Mouse (Mus musculus) gastrocnemius, adult 18-20 months (tissue): ENCODE results near the gene Nfic. TPM values are rescaled to one million over a fixed set of nuclear protein-coding genes. Genes with fewer than 3 reads are reported as not detected.
A peak's percentile ranks its signal among the peaks of the same experiment; 100 is the strongest.

Experiments
- DNase-seq: peaks from one replicate; pipeline ENCODE4 v3.0.0; 2021; ENCODE audit warnings: low spot score
- microRNA-seq: library from miRNA; unstranded; fragments of <30 nt; microRNA quantifications from one replicate; pipeline ENCODE4 v1.2.0, GENCODE M21; 2021
- total RNA-seq, 2 experiments: library from RNA; stranded (reverse); gene quantifications; 2 replicates each; pipeline ENCODE4 v1.2.3; 2021

The Nfic gene
- total RNA-seq, 2 experiments from 2014 or later, result 232 to 244 TPM

GRCm38 (mm10) chr10:81363436-81364346, 91.7 kb downstream of the Nfic start:
- DNase-seq, result no peak

- DNase-seq, result no peak
Measured at GRCm38 (mm10) chr10:81362336-81362949, 93.0 kb downstream of the Nfic start.

GRCm38 (mm10) chr10:81360721-81361120, 94.7 kb downstream of the Nfic start:
- DNase-seq, result no peak

- no peak for DNase-seq
Measured at GRCm38 (mm10) chr10:81358841-81359240, 96.6 kb downstream of the Nfic start.

GRCm38 (mm10) chr10:81358209-81358608, 97.2 kb downstream of the Nfic start:
- no peak for DNase-seq

GRCm38 (mm10) chr10:81356991-81357844, 98.2 kb downstream of the Nfic start, which contains the start of gene Mfsd12:
Gene Mfsd12 (plus strand): TSS chr10:81357491.
- DNase-seq, result peak; percentile 93

- DNase-seq, result no peak
Measured at GRCm38 (mm10) chr10:81356352-81356990, 99.0 kb downstream of the Nfic start.

- DNase-seq, result no peak
Measured at GRCm38 (mm10) chr10:81355533-81355932, 99.9 kb downstream of the Nfic start.

GRCm38 (mm10) chr10:81354738-81355477, 100.5 kb downstream of the Nfic start:
- no peak for DNase-seq

- no peak for DNase-seq
Measured at GRCm38 (mm10) chr10:81351678-81352291, 103.7 kb downstream of the Nfic start.

GRCm38 (mm10) chr10:81350351-81351063, 104.9 kb downstream of the Nfic start, which contains the start of gene Hmg20b:
Gene Hmg20b (minus strand): TSS chr10:81350480.
- peak; percentile 99 for DNase-seq

- DNase-seq, result no peak
Measured at GRCm38 (mm10) chr10:81349961-81350350, 105.5 kb downstream of the Nfic start.

- no peak for DNase-seq
Measured at GRCm38 (mm10) chr10:81349146-81349545, 106.3 kb downstream of the Nfic start.

GRCm38 (mm10) chr10:81346453-81347067, 108.9 kb downstream of the Nfic start:
- no peak for DNase-seq

Small RNA genes lying within 50 kb of the gene (microRNA-seq; reads per million reads assigned to microRNA genes)
- gene Gm25595 (not detected), gene Mir1191b (2.4 reads per million), gene Mir6913 (1.4 reads per million)

Other genes with a start within 250 kb of the Nfic start
- gene Atcay, start 224.8 kb downstream of the Nfic start, total RNA-seq, result not detected
- gene Zfr2, start 222.5 kb downstream of the Nfic start, total RNA-seq, result 1 to 10 TPM; 1.9 to 2.7 TPM
- not detected for gene Matk, start 202.7 kb downstream of the Nfic start, total RNA-seq
- 100 to 1,000 TPM; 106 to 116 TPM for gene Mrpl54, start 188.7 kb downstream of the Nfic start, total RNA-seq
- gene Apba3, start 188.7 kb downstream of the Nfic start, total RNA-seq, result 100 to 1,000 TPM; 102 to 105 TPM
- gene Tjp3, start 164.1 kb downstream of the Nfic start, total RNA-seq, result not detected
- gene Pip5k1c, start 162.7 kb downstream of the Nfic start, total RNA-seq, result 10 to 100 TPM; 19.7 to 20.4 TPM
- gene Cactin, start 134.5 kb downstream of the Nfic start, total RNA-seq, result 10 to 100 TPM; 10.1 to 10.9 TPM
- under 1 TPM; 0.16 to 0.55 TPM for gene Tbxa2r, start 126.9 kb downstream of the Nfic start, total RNA-seq
- gene Gipc3, start 112.4 kb downstream of the Nfic start, total RNA-seq, result 1 to 10 TPM in 1 of 2 experiments, under 1 TPM in 1; 0.39 to 1.4 TPM
- 10 to 100 TPM; 14.7 to 19.6 TPM for gene Hmg20b, start 105.2 kb downstream of the Nfic start, total RNA-seq
- gene Mfsd12, start 98.1 kb downstream of the Nfic start, total RNA-seq, result 1 to 10 TPM; 2.3 to 2.8 TPM
- under 1 TPM; 0.23 to 0.66 TPM for gene 4930404N11Rik, start 89.8 kb downstream of the Nfic start, total RNA-seq
- gene Fzr1, start 77.1 kb downstream of the Nfic start, total RNA-seq, result 10 to 100 TPM; 15.3 to 15.4 TPM
- 10 to 100 TPM; 41.1 to 44.1 TPM for gene Dohh, start 71.2 kb downstream of the Nfic start, total RNA-seq
- under 1 TPM; 0.57 to 0.97 TPM for gene Gm48551, start 71.2 kb downstream of the Nfic start, total RNA-seq
- under 1 TPM in 1 of 2 experiments, not detected in 1; 0.34 TPM for gene Gm48552, start 66.6 kb downstream of the Nfic start, total RNA-seq
- not detected for gene Smim24, start 62.6 kb downstream of the Nfic start, total RNA-seq
- under 1 TPM; 0.05 to 0.07 TPM for gene Celf5, start 27.1 kb upstream of the Nfic start, total RNA-seq
- 10 to 100 TPM; 41.0 to 45.8 TPM for gene Ncln, start 40.8 kb upstream of the Nfic start, total RNA-seq
- under 1 TPM; 0.71 to 0.78 TPM for gene S1pr4, start 44.5 kb upstream of the Nfic start, total RNA-seq
- under 1 TPM; 0.53 to 0.57 TPM for gene Gna15, start 68.6 kb upstream of the Nfic start, total RNA-seq
- 10 to 100 TPM; 26.2 to 31.8 TPM for gene Gna11, start 89.6 kb upstream of the Nfic start, total RNA-seq
- 100 to 1,000 TPM; 947 to 962 TPM for gene Aes, start 103.9 kb upstream of the Nfic start, total RNA-seq
- 1 to 10 TPM; 4.9 to 7.4 TPM for gene Tle2, start 118.9 kb upstream of the Nfic start, total RNA-seq
- 1 to 10 TPM; 4.5 to 6.1 TPM for gene Tle6, start 145.4 kb upstream of the Nfic start, total RNA-seq
- gene BC025920, start 150.6 kb upstream of the Nfic start, total RNA-seq, result 1 to 10 TPM; 3.1 to 3.3 TPM
- gene Sirt6, start 172.2 kb upstream of the Nfic start, total RNA-seq, result 1 to 10 TPM; 4.4 to 4.7 TPM
- 10 to 100 TPM; 10.2 to 10.6 TPM for gene Ankrd24, start 172.9 kb upstream of the Nfic start, total RNA-seq
- gene Gm10778, start 193.4 kb upstream of the Nfic start, total RNA-seq, result 1 to 10 TPM; 1.4 to 1.6 TPM
- gene Zfp433, start 249.2 kb upstream of the Nfic start, total RNA-seq, result 1 to 10 TPM; 5.2 to 6.2 TPM